Mouse (Mus musculus): Measurements from ENCODE around the gene Ltbp3. TPM values are rescaled to one million over a fixed set of nuclear protein-coding genes. Genes with fewer than 3 reads are reported as not detected.
A peak's percentile ranks its signal among the peaks of the same experiment; 100 is the strongest.

The Ltbp3 gene
- polyA plus RNA-seq, 1 experiment = not detected

GRCm38 (mm10) chr19:5716955-5717354 lies 23.7 kb upstream of the Ltbp3 start:
- H3K4me1 ChIP-seq (ENCODE audit: control insufficient read depth, insufficient read depth, low read length) = peaks cover 24% of the 10 kb centered on the region
- 47% methylated on average over 10 of the region's 10 CpGs for WGBS
- no peak overlapping the region for H3K27ac ChIP-seq (ENCODE audit: insufficient read depth, low read depth, low read length)
- TF ChIP-seq CTCF (IDR thresholded peaks at IDR 0.05; ENCODE audit: insufficient read depth, low read depth, low read length) (no peak), POLR2A (IDR thresholded peaks at IDR 0.05; ENCODE audit: insufficient read depth, low read depth, low read length) (no peak)
- no peak overlapping the region for H3K4me3 ChIP-seq (ENCODE audit: insufficient read depth, low read depth, low read length)

GRCm38 (mm10) chr19:5721233-5721632 lies 19.5 kb upstream of the Ltbp3 start:
- Histone ChIP-seq H3K27ac (ENCODE audit: insufficient read depth, low read depth, low read length) (no peak overlapping the region), H3K4me1 (ENCODE audit: control insufficient read depth, insufficient read depth, low read length) (peaks cover 15% of the 10 kb centered on the region), H3K4me3 (ENCODE audit: insufficient read depth, low read depth, low read length) (no peak overlapping the region)
- WGBS = 92% methylated on average over 6 of the region's 6 CpGs
- TF ChIP-seq CTCF (IDR thresholded peaks at IDR 0.05; ENCODE audit: insufficient read depth, low read depth, low read length) (no peak), POLR2A (IDR thresholded peaks at IDR 0.05; ENCODE audit: insufficient read depth, low read depth, low read length) (no peak)

- H3K4me1 ChIP-seq (ENCODE audit: control insufficient read depth, insufficient read depth, low read length) = peaks cover 13% of the 10 kb centered on the region
- WGBS = 92% methylated on average over 7 of the region's 7 CpGs
- no peak overlapping the region for H3K4me3 ChIP-seq (ENCODE audit: insufficient read depth, low read depth, low read length)
- H3K27ac ChIP-seq (ENCODE audit: insufficient read depth, low read depth, low read length) = no peak overlapping the region
- TF ChIP-seq CTCF (IDR thresholded peaks at IDR 0.05; ENCODE audit: insufficient read depth, low read depth, low read length) = no peak
- TF ChIP-seq POLR2A (IDR thresholded peaks at IDR 0.05; ENCODE audit: insufficient read depth, low read depth, low read length) = no peak
Measured at GRCm38 (mm10) chr19:5722848-5723425, 17.8 kb upstream of the Ltbp3 start.

GRCm38 (mm10) chr19:5723934-5724548 lies 16.7 kb upstream of the Ltbp3 start:
- no peak overlapping the region for H3K4me3 ChIP-seq (ENCODE audit: insufficient read depth, low read depth, low read length)
- no peak for TF ChIP-seq CTCF (IDR thresholded peaks at IDR 0.05; ENCODE audit: insufficient read depth, low read depth, low read length)
- no peak for TF ChIP-seq POLR2A (IDR thresholded peaks at IDR 0.05; ENCODE audit: insufficient read depth, low read depth, low read length)
- 74% methylated on average over 4 of the region's 4 CpGs for WGBS
- peaks cover 21% of the 10 kb centered on the region for H3K4me1 ChIP-seq (ENCODE audit: control insufficient read depth, insufficient read depth, low read length)
- no peak overlapping the region for H3K27ac ChIP-seq (ENCODE audit: insufficient read depth, low read depth, low read length)

GRCm38 (mm10) chr19:5724549-5724941 lies 16.2 kb upstream of the Ltbp3 start:
- TF ChIP-seq CTCF (IDR thresholded peaks at IDR 0.05; ENCODE audit: insufficient read depth, low read depth, low read length) (no peak), POLR2A (IDR thresholded peaks at IDR 0.05; ENCODE audit: insufficient read depth, low read depth, low read length) (no peak)
- Histone ChIP-seq H3K27ac (ENCODE audit: insufficient read depth, low read depth, low read length) (no peak overlapping the region), H3K4me3 (ENCODE audit: insufficient read depth, low read depth, low read length) (no peak overlapping the region), H3K4me1 (ENCODE audit: control insufficient read depth, insufficient read depth, low read length) (peaks cover 21% of the 10 kb centered on the region)
- 82% methylated on average over 7 of the region's 7 CpGs for WGBS

GRCm38 (mm10) chr19:5725029-5725707 lies 15.5 kb upstream of the Ltbp3 start:
- Histone ChIP-seq H3K4me3 (ENCODE audit: insufficient read depth, low read depth, low read length) (no peak overlapping the region), H3K4me1 (ENCODE audit: control insufficient read depth, insufficient read depth, low read length) (peaks cover 21% of the 10 kb centered on the region), H3K27ac (ENCODE audit: insufficient read depth, low read depth, low read length) (no peak overlapping the region)
- TF ChIP-seq POLR2A (IDR thresholded peaks at IDR 0.05; ENCODE audit: insufficient read depth, low read depth, low read length) (no peak), CTCF (IDR thresholded peaks at IDR 0.05; ENCODE audit: insufficient read depth, low read depth, low read length) (no peak)
- 76% methylated on average over 12 of the region's 12 CpGs for WGBS

- Histone ChIP-seq H3K4me1 (ENCODE audit: control insufficient read depth, insufficient read depth, low read length) (peaks cover 28% of the 10 kb centered on the region), H3K27ac (ENCODE audit: insufficient read depth, low read depth, low read length) (no peak within 1 kb of the TSS), H3K4me3 (ENCODE audit: insufficient read depth, low read depth, low read length) (peak within 1 kb of the TSS; percentile 38)
- 14% methylated on average over 49 of the region's 49 CpGs for WGBS
- no peak for TF ChIP-seq POLR2A (IDR thresholded peaks at IDR 0.05; ENCODE audit: insufficient read depth, low read depth, low read length)
- TF ChIP-seq CTCF (IDR thresholded peaks at IDR 0.05; ENCODE audit: insufficient read depth, low read depth, low read length) = no peak
Measured at GRCm38 (mm10) chr19:5725767-5726515, 14.8 kb upstream of the Ltbp3 start, which contains the start of gene Ehbp1l1. Gene Ehbp1l1 (minus strand): TSS chr19:5726317.

GRCm38 (mm10) chr19:5726961-5727578 lies 13.6 kb upstream of the Ltbp3 start:
- WGBS = 57% methylated on average over 15 of the region's 15 CpGs
- no peak for TF ChIP-seq POLR2A (IDR thresholded peaks at IDR 0.05; ENCODE audit: insufficient read depth, low read depth, low read length)
- TF ChIP-seq CTCF (IDR thresholded peaks at IDR 0.05; ENCODE audit: insufficient read depth, low read depth, low read length) = no peak
- Histone ChIP-seq H3K4me1 (ENCODE audit: control insufficient read depth, insufficient read depth, low read length) (peaks cover 31% of the 10 kb centered on the region), H3K27ac (ENCODE audit: insufficient read depth, low read depth, low read length) (no peak overlapping the region), H3K4me3 (ENCODE audit: insufficient read depth, low read depth, low read length) (peak overlapping the region; percentile 26)

Measured in olfactory bulb, adult 2 months (tissue).